Mouse (Mus musculus) frontal cortex, postnatal 10 days (tissue): ENCODE results near the gene Pnmt.

Source experiments
- DNase-seq, 2 experiments: peaks; one replicate each; pipeline ENCODE4 v3.0.0; 2022; ENCODE audit warnings: low spot score in 2 of 2, mixed read lengths in 1 of 2

Pnmt gene

DNA sequence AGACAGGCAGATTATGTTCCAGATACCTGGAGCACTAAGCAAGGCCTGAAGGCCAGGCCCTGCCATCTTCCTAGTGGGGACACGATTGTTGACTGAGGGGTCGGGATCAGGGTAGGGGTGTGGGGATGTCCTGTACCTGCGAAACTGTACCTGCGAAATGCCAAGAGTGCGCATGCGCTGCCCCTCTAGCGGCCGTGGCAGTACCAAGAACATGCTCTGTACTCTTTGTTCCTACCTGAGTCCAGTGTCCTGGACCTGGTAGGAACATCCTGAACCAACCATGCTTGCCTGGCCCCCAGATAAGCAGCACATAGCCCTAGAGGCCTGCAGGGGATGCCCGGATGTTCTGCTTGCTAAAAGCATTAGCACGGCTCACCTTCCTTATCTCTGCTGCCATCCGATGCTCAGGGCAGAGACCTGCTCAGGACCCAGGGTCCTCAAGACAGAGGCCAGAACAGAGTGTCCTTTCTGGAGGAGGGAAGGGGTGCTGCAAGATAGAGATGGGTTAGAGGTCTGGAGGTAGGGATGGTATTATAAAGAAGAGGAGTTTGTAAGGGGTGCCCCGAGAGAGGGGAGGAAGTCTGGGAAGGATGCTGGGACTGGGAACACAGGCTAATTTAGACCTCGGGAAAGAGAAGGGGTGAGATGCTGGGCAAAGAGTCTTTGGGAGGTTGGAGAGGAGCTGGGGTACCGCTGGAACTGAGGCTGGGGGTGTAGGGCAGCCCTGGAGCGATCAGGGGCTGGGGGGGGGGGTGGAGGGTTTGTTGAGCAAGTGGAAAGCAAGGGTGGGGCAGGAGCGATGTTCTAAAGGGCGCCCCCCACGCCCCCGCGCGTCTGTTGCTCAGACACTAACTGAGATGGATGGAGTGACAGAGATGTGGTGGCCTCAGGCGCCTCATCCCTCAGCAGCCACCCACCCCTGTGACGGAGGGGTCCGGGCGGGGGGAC lies at the start of gene Pnmt:
Pnmt (plus strand) TSS at position 813 of the 948 bp plus-strand sequence.
- DNase-seq = no peak

DNA sequence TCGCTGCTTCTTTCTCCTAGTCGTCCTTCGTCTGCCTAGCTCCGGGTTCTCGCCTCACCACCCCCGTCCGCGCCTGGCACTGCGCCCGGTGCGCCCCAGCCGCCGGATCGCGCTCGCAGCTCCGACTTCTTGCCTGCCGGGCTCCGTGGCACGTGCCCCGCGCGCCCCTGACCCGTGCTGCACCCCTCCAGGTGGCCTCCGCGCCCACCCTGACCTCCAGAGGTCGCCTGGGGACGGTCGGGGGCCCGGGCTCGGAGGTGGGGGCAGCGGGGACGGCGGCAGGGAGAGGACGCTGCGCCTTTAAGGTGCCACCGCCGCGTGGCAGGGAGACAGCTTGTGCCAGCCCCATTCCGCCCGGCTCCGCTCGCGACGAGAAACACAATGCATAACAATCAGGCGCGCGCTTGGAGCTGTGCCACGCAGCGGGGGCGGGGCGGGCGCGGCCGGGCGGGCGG lies 47.7 kb upstream of the Pnmt start:
- DNase-seq = peak; percentile 72 to 73

DNA sequence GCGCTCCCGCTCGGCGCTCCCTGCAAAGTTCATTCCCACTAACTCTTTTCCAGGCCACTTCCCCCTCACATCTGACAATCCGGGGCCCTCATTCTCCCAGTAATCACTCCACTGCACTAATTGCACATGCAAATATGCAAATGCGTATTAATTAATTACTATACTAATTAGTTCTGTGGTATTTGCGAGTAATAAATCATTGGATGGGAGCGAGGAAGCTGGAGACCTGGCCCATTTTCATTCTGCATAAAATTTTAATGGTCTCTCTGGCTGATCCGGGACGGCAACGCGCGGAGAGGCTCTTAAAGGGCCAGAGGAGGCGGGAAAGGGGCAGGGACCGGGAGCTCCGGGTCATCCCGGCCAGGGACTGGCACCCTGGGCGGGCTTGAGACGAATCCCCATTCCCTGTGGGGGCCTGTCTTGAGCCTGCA lies 47.2 kb upstream of the Pnmt start:
- no peak for DNase-seq

DNA sequence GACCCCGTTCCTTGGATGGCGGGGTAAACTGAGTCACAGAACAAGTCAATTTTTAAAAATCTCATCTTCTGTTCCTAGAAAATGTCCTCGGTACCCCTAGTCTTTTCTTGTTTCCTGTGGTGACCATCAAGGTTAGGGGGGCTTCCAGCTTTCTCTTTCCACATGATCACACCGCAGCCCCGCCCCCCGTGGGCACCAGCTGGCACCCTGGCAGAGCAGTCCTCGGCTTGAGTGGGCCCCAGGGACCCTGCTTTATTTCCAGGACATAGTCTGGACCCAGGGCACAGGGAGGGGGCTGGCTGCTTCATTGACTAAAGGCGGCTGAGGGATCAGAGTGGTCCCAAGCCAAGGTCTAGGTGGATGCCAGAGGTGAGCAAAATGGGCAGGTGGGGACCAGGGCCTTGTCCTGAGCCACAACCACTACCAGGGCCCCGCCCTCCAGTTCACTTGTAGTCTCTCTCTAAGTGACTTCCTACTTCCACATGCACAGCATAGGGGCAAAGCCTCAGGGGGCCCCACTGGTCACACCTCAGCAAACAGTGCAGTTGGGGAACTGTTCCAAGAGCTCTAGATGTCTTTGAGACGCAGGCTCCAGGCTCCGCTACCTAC lies 46.5 kb upstream of the Pnmt start:
- no peak for DNase-seq

DNA sequence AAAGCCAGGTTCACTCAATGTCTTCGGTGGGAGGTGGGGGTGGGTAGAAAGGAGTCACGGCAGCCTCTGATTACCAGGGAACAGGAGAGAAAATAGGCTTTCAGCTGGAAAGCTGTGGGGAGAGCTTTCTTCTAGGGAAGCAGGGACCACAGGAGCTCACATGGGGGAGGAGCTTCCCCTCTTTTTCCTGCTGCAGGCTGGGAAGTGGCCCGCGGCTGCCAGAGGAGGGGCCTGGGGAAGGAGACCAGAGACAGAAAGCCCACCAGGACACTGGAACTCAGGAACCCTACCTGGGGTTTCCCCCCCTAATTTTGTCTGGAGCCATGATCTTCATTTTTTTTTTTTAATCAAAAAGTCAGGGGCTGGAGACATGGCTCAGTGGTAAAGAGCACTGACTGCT lies 45.7 kb upstream of the Pnmt start:
- DNase-seq = no peak

DNA sequence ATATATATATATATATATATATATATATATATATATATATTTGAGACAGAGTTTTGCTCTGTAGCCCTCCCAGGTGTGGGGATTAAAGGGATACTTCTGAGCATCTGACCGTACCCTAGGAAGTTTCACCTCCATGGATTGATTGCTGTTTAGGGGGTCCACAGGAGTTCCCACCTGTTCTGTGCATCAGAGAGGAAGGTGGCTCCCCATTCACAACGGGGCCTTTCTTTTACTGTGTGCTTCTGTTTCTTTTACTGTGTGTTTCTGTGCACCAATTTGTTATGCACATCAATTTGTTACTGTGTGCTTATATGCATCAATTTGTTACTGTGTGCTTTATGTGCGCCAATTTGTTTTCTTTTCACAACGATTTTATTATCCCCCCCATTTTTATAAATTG lies 45.1 kb upstream of the Pnmt start:
- no peak for DNase-seq

DNA sequence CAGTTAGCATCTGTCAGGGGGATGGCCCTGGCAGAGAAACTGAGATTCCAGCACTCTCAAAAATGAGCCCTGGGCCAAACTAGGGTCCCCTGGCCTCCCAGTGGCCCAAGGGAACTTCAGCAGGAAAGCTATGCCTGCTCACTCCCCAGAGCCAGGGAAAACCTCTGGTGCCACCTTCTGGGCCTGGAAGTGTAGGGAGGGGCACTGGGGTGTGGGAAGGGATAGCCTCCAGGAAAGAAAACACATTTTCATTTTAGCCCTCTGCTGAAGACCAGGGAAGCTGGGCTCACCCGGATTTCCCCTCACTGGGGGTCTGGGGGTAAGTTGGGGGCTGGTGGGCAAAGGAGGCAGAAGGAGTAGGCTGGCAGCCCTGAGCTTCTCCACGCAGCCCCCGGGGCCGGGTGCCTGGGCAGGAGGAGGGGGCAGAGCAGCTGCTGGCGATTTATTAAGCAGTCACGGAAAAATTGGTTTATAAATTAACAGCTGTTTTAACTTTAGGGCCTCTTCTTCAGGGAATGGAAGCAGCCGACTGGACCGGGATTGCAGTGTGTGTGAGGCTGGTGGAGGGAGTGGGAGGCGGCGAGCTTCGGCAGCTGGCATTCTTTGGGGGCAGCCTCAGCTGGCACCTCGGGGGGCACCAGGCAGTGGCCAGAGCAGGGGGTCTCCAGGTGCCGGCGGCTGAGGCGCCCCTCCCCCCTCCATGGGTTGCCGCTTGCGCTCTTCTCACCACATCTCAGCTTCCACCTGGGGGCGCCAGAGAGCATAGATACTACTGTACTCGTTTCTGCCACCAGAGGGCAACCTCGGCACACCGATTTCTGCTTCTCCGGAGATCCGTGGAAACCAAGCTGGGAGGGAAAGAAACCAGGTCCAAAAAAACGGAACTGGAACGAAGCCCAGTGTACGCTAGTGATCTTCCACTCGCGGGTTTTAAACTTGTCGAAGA lies 44.0 kb upstream of the Pnmt start:
- DNase-seq = peak; percentile 82 to 93

DNA sequence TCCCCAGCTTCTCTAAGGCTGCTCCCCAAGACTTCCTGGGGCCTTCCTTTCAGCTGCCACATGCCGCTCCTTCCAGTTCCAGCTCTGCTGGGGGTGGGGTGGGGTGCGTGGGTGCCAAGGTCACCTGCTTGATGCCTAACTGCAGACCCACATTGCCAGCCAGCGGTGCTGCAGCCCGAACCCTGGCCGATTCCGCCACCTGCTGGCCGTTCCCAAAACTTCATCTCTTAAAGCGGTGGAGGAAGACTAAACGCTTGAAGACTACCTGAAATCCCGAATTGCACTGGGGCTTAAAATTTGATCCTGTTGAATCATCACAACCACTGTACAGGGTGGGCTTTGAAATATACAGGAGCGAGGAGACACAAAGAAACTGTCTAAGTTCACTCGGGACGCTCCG lies 41.0 kb upstream of the Pnmt start:
- DNase-seq = peak; percentile 75 to 78

DNA sequence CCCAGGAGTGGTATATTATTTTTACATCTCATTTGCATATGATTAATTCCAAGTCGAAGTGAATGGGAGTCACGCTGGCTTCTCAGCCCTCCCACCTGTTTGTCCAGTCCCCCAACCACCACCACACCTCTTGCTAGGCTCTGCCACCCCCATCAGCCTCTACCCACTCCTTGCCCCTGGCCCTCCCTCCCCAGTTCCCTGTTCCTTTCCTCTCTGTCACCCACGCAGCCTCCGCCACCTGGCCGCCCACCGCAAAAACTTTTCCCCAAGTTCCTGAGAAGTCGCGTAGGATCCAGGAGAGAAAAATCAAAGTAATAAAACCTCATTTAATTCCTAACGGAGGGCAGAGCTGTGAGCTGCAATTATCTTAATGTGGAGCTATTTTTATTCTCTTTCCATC lies 40.1 kb upstream of the Pnmt start:
- DNase-seq = no peak

DNA sequence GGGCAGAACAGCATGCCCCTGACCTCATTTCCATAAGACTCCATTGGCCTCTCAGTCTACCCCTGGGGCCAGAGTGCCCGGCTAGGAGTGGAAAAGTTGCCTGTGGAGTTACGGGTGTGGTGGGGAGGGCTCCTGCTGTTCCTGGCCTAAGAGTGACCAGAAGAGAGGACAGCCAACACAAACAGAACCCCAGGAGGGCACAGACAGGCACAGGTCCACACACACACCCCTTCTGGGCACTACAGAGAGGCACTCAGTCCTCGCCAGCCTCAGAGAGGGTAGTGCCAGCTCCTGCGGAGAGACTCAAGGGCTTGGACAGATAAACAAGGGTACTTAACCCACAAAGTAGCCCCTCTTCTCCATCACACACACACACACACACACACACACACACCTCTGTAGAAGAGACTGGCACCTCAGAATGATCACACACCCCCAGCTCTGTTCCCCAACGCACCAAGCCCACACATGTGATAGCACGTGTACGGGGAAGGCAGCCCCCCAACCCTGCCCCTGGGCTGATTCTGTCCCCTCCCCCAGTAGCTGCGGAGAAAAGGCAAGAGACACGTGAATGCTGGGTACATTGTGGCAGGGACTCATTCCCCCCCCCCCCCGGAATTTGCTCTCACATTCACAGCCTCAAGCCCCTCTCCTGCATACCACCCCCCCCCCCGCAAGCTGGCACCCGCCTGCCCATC lies 38.7 kb upstream of the Pnmt start:
- no peak for DNase-seq

DNA sequence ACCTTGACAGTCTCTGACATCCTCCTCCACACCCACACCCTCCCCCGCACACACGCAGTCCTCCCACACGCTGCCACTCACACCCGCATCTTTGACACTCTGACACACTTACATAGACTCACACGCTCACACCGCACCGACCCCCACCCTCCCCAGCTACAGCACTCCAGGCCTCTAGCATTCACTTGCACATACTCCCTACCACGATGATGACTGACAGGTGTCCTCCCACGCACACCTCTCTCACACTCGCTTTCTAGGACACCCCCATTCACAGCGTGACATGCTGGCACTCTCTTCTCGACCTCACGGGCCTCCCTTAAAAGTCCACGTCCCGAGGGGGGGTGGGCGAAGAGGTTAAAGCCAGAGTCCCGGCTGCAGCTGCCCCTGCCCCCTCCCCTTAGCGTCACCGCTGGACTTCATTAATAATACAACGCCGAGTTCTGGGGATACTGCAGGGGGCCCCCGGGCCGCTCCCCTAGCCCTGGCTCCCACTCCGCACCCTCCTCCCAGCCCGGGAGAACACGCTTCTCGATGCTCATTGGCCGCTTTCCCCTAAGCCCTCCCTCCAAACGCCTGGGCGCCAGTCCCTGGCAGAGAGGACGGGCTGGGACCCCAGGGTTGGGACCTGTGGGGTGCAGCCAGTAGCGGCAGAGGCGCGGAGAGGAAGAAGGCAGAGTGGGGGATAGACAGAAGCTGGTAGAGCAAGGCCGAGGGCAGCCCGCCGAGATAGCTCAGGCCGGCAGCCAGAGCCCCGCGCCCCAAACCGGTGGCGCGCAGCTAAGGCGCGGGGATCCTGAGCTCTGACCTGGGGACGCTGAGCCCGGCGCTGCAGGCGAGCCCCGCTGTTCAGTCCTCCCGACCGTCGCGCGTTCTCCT lies 37.9 kb upstream of the Pnmt start, which contains the start of gene Ppp1r1b:
Ppp1r1b (plus strand) TSS at position 322 of the 879 bp plus-strand sequence.
- peak; percentile 70 to 81 for DNase-seq

DNA sequence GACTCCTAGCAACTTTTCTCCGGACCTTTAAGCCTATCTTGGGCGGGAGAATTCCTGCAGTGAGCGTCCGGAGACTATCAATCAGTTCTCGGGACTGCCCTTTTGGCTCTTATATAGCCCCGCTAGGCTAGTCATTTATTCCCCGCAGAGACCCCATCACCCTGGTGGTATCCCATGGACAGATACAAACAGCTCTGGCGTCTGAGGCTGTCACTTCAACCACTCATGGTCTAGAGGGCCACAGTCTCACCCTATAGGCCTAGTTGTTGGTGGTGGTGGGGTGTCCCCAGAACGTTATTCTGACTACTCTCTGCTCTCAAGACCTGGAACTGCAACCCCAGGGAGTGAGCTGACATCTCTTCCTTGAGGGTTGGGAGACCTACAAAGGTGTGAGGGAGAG lies 36.9 kb upstream of the Pnmt start:
- no peak for DNase-seq

DNA sequence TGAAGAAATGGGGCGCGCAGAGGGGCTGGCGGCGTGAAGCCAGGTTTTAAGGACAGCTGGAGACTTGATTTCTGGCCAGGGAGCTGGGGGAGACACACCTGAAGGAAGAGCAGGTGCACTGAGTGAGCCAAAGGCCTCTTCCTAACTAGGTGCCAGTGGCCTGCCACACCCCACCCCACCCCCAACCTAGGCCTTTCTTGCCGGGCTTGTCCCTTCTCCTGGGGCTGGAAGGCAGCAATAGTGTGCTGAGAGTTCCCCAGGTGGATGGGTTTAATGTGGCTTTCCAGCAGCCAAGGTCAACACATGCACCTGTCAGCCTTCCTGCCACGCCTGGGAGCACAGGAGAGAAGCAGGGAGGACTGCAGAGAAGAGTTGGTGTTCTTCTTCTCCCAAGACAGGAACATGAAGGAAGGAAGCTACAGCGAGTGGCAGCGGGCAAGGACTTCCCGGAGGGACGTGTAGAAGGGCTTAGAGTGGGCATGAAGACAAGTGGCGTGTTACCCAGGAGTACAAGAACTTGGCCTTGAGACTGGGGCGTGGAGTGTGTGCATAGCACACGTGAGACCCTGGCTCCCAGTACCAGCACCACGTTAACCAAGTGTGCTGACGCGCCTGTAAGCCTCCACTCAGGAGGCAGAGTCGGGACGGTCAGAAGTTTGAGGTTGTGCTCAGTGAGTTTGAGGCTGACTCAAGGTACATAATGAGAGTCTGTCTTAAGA lies 33.8 kb upstream of the Pnmt start:
- no peak for DNase-seq

DNA sequence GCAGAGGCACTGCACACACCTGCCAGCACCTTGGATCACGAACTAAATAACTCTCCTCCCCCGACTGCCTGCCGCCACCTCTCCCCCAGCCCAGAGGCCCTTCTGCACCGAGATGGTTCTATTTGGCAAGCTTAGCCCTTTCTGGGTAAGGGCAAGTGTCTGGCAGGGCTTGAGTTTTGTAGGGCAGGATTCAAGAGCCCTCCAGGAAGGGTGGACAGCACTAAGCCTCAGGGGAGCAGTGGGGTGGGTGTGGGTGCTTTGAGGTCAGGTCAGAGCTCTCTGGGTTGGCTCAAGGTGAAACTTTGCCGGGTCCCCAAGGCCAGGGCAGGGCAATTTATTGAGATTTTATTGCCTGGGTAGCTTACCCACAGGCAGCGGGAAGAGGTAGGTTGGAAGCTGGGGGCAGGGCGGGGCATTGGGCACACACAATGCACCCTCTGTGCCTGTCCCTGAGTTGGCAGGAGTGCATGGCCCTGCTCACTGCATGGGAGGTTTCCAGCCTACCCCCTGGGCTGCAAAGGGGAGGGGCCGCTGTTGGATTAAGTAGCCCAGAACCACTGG lies 32.5 kb upstream of the Pnmt start:
- DNase-seq = peak in 1 of 2 experiments; percentile 16

DNA sequence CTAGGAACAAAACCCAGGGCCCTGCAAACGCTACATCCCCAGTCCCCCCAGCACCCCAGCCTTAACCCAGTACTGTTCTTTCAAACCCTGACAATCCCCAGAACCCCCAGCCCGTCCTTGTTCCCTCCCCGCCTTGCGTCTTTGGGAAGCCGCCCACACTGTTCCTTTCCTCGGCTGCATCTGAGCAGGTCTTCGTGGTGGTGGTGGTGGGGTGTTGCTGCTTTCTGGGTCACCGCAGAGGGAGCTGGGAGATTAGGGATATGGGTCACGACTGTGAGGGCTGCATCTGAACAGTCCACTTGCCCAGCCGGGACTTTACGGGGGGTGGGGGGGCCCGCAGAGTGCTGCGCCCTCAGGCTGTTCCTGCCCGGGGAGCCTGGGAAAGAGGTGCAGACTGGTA lies 31.8 kb upstream of the Pnmt start:
- DNase-seq = no peak

DNA sequence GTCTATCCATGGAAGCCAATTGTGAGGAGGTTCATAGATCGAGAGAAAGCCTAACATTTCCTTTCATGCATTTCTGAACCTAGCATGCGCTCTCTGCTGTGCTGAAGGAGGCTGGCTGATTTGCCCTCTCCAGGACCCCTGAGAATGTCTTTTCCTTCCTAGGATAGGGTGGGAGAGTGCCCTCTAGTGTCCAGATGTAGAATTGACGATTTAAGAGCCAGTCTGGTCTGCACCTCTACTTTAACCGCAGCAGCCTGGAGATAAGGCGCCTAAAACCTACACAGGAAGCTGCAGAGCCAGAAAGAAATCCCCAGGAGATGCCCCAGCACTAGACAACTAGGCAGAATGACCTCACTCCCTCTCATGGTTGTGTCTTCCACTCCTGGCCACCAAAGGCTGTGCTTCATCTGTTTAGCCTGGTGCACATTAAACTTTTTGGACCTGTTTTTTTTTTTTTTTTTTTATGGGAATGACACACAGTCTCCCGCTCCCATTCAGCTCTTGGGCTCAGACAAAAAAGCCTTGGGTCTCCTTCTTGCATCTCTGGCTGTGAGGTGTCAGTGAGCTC lies 30.4 kb upstream of the Pnmt start:
- no peak for DNase-seq

DNA sequence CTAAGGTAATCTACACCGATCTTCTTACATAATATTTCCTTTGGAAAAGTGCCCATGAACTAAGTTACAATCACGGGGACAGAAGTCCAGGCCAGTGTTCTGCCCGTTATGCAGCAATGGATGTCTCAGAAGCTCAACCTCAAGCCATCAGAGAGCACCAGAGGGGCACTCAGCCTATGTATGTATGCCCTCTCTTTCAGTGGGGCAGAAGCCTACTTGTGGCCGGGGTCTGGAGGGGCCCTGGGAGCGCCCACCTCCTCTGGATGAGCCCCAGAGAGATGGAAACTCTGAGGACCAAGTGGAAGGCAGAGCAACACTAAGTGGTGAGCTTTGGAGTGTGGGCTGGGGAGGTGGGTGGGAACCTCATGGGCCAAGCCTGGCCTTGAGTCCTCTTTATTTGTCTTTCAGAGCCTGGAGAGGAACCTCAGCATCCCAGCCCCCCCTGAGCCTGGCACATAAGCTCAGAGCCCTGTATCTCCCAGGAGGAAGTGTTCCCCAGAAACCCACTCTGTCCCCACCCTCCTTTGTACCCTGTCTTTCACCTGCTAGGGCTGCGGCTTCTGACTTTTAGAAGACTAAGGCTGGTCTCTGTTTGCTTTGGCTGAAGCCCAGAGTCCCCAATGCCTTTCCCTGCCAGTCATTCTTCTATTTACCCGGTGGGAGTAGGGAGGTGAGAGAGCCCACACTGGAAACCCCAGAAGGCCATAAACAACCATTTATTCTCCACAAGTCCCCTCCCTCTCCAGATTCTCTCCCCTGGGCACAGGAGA lies 29.4 kb upstream of the Pnmt start:
- DNase-seq = no peak
